Mouse (Mus musculus) spleen, adult 2 months (tissue): ENCODE measurements around the gene Slc51a. TPM values are rescaled to one million over a fixed set of nuclear protein-coding genes. Genes with fewer than 3 reads are reported as not detected.

Experiments used
- DNase-seq, 2 experiments: peaks; one replicate each; pipeline versions ENCODE4 v3.0.0 to v3.0.0-alpha.2; 2012 to 2021; ENCODE audit warnings: low spot score in 2 of 2, low read depth in 1 of 2
- H3K27ac ChIP-seq: fragments of 200-500 bp; 2 replicates; pipeline ENCODE4 v1.5.1; 2012; ENCODE audit warnings: low read length, inconsistent platforms; ENCODE audit not compliant: insufficient read depth
- H3K27me3 ChIP-seq: fragments of 200-500 bp; 2 replicates; pipeline ENCODE4 v1.6.1; 2012; ENCODE audit warnings: mild to moderate bottlenecking, moderate library complexity, low read length, inconsistent platforms; ENCODE audit not compliant: control insufficient read depth, insufficient read depth
- H3K36me3 ChIP-seq: fragments of 200-500 bp; 2 replicates; pipeline ENCODE4 v1.6.1; 2012; ENCODE audit warnings: mild to moderate bottlenecking, low read length, inconsistent platforms; ENCODE audit not compliant: control insufficient read depth, insufficient read depth
- H3K4me1 ChIP-seq: fragments of 200-500 bp; 2 replicates; pipeline ENCODE4 v1.6.1; 2011; ENCODE audit warnings: inconsistent platforms; ENCODE audit not compliant: control insufficient read depth, insufficient read depth, insufficient read length
- H3K4me3 ChIP-seq: fragments of 200-500 bp; 2 replicates; pipeline ENCODE4 v1.5.1; 2011; ENCODE audit warnings: mild to moderate bottlenecking, inconsistent platforms; ENCODE audit not compliant: insufficient read depth, insufficient read length; ENCODE audit errors: extremely low read depth
- CTCF ChIP-seq: fragments of 200-500 bp; IDR thresholded peaks from 2 replicates; pipeline ENCODE4 v1.5.1; 2011; ENCODE audit warnings: mild to moderate bottlenecking, inconsistent platforms; ENCODE audit not compliant: insufficient read depth, insufficient read length, insufficient replicate concordance; ENCODE audit errors: extremely low read depth
- POLR2A ChIP-seq: fragments of 200-500 bp; IDR thresholded peaks from 2 replicates; pipeline ENCODE4 v1.6.1; 2011; ENCODE audit warnings: low read depth, low read length, inconsistent platforms
- WGBS: fragments of 180-500 bp; shearing (Covaris S2); methylation state at CpG from one replicate; pipeline ENCODE4 v1.1.7; 2018; 5-methylcytosine and 5-hydroxymethylcytosine counted together
- polyA plus RNA-seq: library from polyadenylated mRNA; depleted of rRNA; stranded (reverse); fragments of >200 nt; gene quantifications from 2 replicates; pipeline ENCODE4 v1.2.3, GENCODE M21; 2012

Gene Slc51a
- polyA plus RNA-seq, 1 experiment: not detected

DNA sequence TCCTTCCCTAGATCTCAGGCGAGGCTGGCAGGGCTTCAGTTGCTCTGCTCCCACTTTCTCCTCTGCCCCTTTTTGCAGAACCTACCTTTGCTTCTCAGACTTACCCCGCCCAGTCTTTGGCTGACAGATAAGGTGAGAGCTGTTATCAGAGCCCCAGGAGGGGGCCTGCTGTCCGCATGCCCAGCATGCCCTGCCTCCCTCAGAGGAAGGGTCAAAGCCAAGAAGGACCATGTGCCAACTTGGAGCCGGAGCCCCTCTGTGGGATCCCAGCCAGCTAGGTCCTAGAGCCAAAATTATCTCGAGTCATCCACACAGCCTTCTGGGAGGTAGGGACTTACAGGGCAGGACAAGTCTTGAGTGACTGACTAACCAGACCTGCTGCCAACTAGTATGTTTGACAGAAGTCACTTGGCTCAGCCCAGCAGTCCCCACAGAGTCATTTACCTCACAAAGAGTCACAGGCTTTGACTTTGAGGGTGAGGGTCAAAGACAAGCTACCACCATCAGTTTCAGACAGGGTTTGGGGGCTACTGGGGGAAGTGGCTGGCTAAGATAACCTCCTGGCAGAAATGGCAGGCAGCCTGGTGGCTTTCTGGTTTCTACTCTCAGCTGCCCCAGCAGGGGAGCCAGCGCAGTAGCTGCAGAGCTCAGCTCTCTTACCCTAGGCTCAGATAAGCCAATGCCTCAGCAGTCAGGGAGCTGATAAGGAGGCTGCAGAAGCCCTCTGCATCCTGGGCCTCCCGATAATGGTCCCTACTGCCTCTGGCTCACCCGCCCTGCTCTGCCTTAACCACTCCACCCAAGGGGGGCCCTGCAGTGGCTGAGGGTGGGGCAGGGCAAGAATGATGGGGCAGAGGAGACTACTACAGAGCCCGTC is 21.6 kb upstream of the Slc51a start:
- Histone ChIP-seq H3K4me3 (no peak overlapping the region), H3K27ac (peak overlapping the region; percentile 45), H3K36me3 (no peaks in the 10 kb centered on the region), H3K27me3 (no peaks in the 10 kb centered on the region), H3K4me1 (peaks cover 2% of the 10 kb centered on the region; the same call in 1 of the 2 replicates)
- TF ChIP-seq POLR2A (no peak), CTCF (no peak)
- no peak for DNase-seq
- 73% methylated on average over 9 of the region's 9 CpGs for WGBS

GRCm38 (mm10) chr16:32508506-32509065 is 20.9 kb upstream of the Slc51a start:
- TF ChIP-seq CTCF (no peak), POLR2A (no peak)
- Histone ChIP-seq H3K27me3 (no peaks in the 10 kb centered on the region), H3K4me1 (peaks cover 2% of the 10 kb centered on the region; the same call in 1 of the 2 replicates), H3K36me3 (no peaks in the 10 kb centered on the region), H3K27ac (peak overlapping the region; percentile 45; the same call in 1 of the 2 replicates), H3K4me3 (no peak overlapping the region)
- 83% methylated on average over 3 of the region's 3 CpGs for WGBS
- no peak for DNase-seq

- peaks cover 2% of the 10 kb centered on the region; the same call in 1 of the 2 replicates for H3K4me1 ChIP-seq
- DNase-seq: no peak
- WGBS: 85% methylated on average over 5 of the region's 5 CpGs
- no peaks in the 10 kb centered on the region for H3K27me3 ChIP-seq
- TF ChIP-seq POLR2A (no peak), CTCF (no peak)
- no peak overlapping the region for H3K4me3 ChIP-seq
- H3K36me3 ChIP-seq: no peaks in the 10 kb centered on the region
- H3K27ac ChIP-seq: no peak overlapping the region
Measured at GRCm38 (mm10) chr16:32508035-32508434, 20.4 kb upstream of the Slc51a start.

GRCm38 (mm10) chr16:32507407-32507806 is 19.7 kb upstream of the Slc51a start:
- whole genome bisulfite sequencing: 15% methylated on average over 9 of the region's 9 CpGs
- no peak overlapping the region for H3K27ac ChIP-seq
- peaks cover 2% of the 10 kb centered on the region; the same call in 1 of the 2 replicates for H3K4me1 ChIP-seq
- TF ChIP-seq CTCF: peak; percentile 97
- TF ChIP-seq POLR2A: no peak
- no peaks in the 10 kb centered on the region for H3K27me3 ChIP-seq
- no peaks in the 10 kb centered on the region for H3K36me3 ChIP-seq
- no peak overlapping the region for H3K4me3 ChIP-seq
- DNase-seq: peak in 1 of 2 experiments; percentile 66

DNA sequence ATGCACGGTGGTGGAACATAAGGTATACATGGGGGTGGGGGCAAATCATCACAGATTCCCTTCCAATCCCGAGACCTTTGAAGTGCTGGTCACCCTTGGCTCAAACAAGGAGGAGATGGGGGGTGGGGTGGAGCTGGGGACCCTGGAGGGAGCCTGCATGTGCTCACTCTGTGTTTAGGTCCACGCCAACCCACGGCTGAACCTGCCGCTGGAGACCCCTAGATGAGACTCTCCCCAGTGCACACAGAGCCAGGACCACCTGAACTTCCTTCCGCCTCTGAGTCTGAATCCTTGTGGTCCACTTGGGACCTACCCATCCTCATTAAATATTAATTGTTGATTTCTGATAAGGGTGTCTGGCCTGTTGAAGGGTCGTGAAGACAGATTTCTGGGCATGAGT is 19.2 kb upstream of the Slc51a start:
- Histone ChIP-seq H3K36me3 (no peaks in the 10 kb centered on the region), H3K27ac (no peak overlapping the region), H3K4me1 (peaks cover 2% of the 10 kb centered on the region; the same call in 1 of the 2 replicates), H3K4me3 (no peak overlapping the region), H3K27me3 (no peaks in the 10 kb centered on the region)
- no peak for TF ChIP-seq POLR2A
- no peak for DNase-seq
- WGBS: 86% methylated on average over 7 of the region's 7 CpGs

- TF ChIP-seq POLR2A: no peak
- no peak for TF ChIP-seq CTCF
Measured at GRCm38 (mm10) chr16:32506298-32506697, 18.6 kb upstream of the Slc51a start.

DNA sequence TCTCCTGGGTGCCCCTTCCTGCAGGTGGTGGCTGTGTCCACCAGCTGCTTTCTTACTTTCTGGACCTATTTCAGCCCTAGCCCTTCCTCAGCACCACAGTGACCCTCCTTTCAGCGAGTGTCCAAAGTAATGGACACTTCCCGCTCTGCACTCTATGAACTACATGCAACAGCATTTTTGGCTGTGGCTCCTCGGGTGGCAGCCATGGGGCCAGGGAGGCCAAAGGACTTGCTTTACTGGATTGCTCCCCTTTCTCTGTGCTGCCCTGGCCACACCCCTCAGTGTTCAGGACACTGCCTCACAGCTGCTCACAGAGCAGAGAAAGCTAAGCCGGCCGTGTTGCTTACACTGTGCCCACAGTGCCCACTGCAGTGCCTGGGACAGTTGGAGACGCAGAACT is 16.0 kb upstream of the Slc51a start:
- H3K4me1 ChIP-seq: no peaks in the 10 kb centered on the region
- TF ChIP-seq CTCF (no peak), POLR2A (no peak)
- H3K36me3 ChIP-seq: no peaks in the 10 kb centered on the region
- 79% methylated on average over 6 of the region's 6 CpGs for WGBS
- no peak for DNase-seq
- H3K27me3 ChIP-seq: no peaks in the 10 kb centered on the region
- no peak overlapping the region for H3K27ac ChIP-seq
- no peak overlapping the region for H3K4me3 ChIP-seq

More at GRCm38 (mm10) chr16:32506298-32506697, 18.6 kb upstream of the Slc51a start:
- no peak overlapping the region for H3K27ac ChIP-seq
- no peak overlapping the region for H3K4me3 ChIP-seq
- H3K36me3 ChIP-seq: no peaks in the 10 kb centered on the region
- DNase-seq: no peak
- H3K4me1 ChIP-seq: peaks cover 2% of the 10 kb centered on the region; the same call in 1 of the 2 replicates
- no peaks in the 10 kb centered on the region for H3K27me3 ChIP-seq
- 91% methylated on average over 8 of the region's 8 CpGs for WGBS
